Mouse (Mus musculus) limb, embryonic 13.5 days (tissue): ENCODE results near the gene Olfr819. TPM values are rescaled to one million over a fixed set of nuclear protein-coding genes. Genes with fewer than 3 reads are reported as not detected.

Source experiments
- polyA plus RNA-seq: library from polyadenylated mRNA; unstranded; fragments of >200 nt; fragmentation: Nextera tagmentation; extraction: Ambion mirVana; gene quantifications from 2 replicates; pipeline ENCODE4 v1.2.1, GENCODE M21; 2015

The Olfr819 gene
- polyA plus RNA-seq, 1 experiment from 2014 or later: not detected

Other genes with a start within 250 kb of the Olfr819 start
- not detected in 2 replicates for gene Olfr805, start 237.9 kb downstream of the Olfr819 start, polyA plus RNA-seq
- gene Olfr806, start 225.3 kb downstream of the Olfr819 start, polyA plus RNA-seq: not detected in 2 replicates
- not detected in 2 replicates for gene Olfr807, start 209.5 kb downstream of the Olfr819 start, polyA plus RNA-seq
- gene Olfr808, start 201.8 kb downstream of the Olfr819 start, polyA plus RNA-seq: not detected in 2 replicates
- gene Olfr809, start 192.6 kb downstream of the Olfr819 start, polyA plus RNA-seq: not detected in 2 replicates
- gene Olfr810, start 172.3 kb downstream of the Olfr819 start, polyA plus RNA-seq: not detected in 2 replicates
- gene Olfr811, start 162.9 kb downstream of the Olfr819 start, polyA plus RNA-seq: not detected in 2 replicates
- gene Olfr812, start 121.2 kb downstream of the Olfr819 start, polyA plus RNA-seq: not detected in 2 replicates
- not detected in 2 replicates for gene Olfr813, start 111.9 kb downstream of the Olfr819 start, polyA plus RNA-seq
- gene Olfr814, start 87.4 kb downstream of the Olfr819 start, polyA plus RNA-seq: not detected in 2 replicates
- gene Olfr815, start 61.4 kb downstream of the Olfr819 start, polyA plus RNA-seq: not detected in 2 replicates
- gene Olfr816, start 51.7 kb downstream of the Olfr819 start, polyA plus RNA-seq: not detected in 2 replicates
- gene Olfr818, start 18.2 kb downstream of the Olfr819 start, polyA plus RNA-seq: not detected in 2 replicates
- gene Olfr247, start 8.9 kb upstream of the Olfr819 start, polyA plus RNA-seq: not detected in 2 replicates
- not detected in 2 replicates for gene Gm10310, start 17.8 kb upstream of the Olfr819 start, polyA plus RNA-seq
- not detected in 2 replicates for gene Olfr820, start 45.4 kb upstream of the Olfr819 start, polyA plus RNA-seq
- not detected in 2 replicates for gene Olfr821, start 63.1 kb upstream of the Olfr819 start, polyA plus RNA-seq
- not detected in 2 replicates for gene Olfr822, start 103.9 kb upstream of the Olfr819 start, polyA plus RNA-seq
- gene Olfr823, start 148.1 kb upstream of the Olfr819 start, polyA plus RNA-seq: not detected in 2 replicates
- gene Olfr824, start 162.7 kb upstream of the Olfr819 start, polyA plus RNA-seq: not detected in 2 replicates
- gene Olfr825, start 199.5 kb upstream of the Olfr819 start, polyA plus RNA-seq: not detected in 2 replicates
- gene Olfr826, start 216.9 kb upstream of the Olfr819 start, polyA plus RNA-seq: not detected in 2 replicates
- not detected in 2 replicates for gene Olfr827, start 247.1 kb upstream of the Olfr819 start, polyA plus RNA-seq